Mouse (Mus musculus) retina, postnatal 7 days (tissue): ENCODE data around the gene Pglyrp3.
"Not testable (repeated sequence)": the region's sequence is repeated elsewhere in the genome, so short reads cannot be mapped to it uniquely, and the experiment has no call there.

Source experiments
- DNase-seq: peaks from one replicate; pipeline ENCODE4 v3.0.0-alpha.2; 2012; ENCODE audit warnings: low read depth, low spot score

Gene Pglyrp3

DNA sequence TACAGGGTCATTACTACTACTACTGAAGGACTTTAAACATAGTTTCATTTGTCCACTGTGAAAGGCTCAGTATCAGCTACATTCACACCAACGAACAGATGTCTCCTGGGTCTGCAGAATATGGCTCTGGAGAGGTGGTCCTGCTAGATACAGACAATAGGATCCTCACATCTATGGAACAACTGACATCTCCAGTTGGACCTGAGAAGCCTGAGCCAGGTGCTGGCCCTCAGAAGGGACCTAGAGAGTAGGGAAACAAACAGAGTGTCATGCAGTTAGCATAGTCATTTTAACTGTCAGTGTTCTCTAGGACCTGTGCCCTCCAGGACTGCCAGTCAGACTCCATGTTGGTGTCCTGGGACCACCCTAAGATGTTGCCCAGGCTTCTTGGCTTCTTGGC lies at the start of gene Pglyrp3:
Gene Pglyrp3, plus strand, starts transcription at position 301 of the 400 bp plus-strand sequence.
- DNase-seq: no peak

DNA sequence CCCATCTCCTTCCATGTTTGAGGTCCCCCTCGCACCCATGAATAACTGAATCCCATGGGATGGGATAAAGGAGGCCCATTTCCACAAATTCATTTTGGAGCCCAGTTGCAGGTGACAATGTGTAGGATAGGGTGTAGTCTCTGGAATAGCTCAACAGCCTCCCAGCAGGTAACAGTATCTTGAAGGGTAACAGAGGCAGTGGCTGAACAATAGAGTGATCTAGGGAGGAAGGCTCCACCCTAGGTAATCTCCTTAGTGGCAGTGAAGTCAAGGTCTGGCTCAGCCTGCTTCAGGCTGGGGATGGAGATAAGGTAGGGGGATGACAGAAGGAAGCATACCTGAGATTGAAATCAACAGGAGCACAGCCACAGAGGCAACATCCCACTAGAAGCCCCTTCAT lies 3.4 kb upstream of the Pglyrp3 start:
- DNase-seq: no peak

DNA sequence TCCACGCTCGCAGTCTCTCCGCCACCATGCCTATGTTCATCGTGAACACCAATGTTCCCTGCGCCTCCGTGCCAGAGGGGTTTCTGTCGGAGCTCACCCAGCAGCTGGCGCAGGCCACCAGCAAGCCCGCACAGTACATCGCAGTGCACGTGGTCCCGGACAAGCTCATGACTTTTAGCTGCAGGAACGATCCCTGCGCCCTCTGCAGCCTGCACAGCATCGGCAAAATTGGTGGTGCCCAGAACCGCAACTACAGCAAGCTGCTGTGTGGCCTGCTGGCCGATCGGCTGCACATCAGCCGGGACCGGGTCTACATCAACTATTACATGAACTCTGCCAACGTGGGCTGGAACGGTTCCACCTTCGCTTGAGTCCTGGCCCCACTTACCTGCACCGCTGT lies 10.2 kb downstream of the Pglyrp3 start:
- not testable (repeated sequence) for DNase-seq

DNA sequence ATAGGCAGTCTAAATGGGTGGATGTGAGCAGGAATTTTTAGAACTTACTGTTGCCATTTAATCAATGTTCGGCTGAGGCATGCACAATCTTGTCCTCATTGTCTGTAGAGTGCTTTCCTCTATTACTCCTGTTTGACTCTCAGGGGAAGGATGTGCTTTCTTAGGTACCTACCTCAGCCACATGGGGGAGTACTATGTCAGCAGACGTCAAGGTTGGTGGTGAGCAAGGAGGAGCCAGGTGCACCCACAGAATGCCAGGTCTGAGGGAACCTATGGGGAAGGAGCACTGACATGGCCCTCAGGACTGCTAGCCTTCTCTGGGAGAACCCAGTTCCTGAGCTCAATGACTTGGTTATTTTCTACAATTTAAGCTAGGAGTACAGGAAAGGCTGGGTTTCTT lies 18.8 kb downstream of the Pglyrp3 start:
- no peak for DNase-seq

DNA sequence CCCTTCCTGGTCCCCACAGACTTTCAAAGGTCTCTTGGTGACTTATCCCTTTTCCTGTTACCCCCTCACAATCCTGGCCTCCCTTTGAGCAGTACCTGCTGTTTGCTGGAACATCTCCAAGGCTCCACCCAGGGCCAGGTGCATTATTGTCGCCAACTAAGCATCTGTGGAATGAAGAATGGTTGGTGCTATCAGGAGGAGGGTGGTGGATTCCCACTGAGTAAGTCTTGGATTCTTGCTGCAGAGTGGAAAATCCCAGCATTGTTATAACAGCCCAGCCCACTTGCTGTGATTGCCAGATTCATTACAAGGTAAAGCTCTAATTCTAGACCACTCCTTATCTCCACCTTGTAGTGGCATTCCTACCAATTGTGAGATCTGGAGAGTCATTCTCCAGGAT lies 19.5 kb downstream of the Pglyrp3 start:
- DNase-seq: no peak

- DNase-seq: peak; percentile 6
Observed at GRCm38 (mm10) chr3:92050382-92051054, 36.1 kb downstream of the Pglyrp3 start.

DNA sequence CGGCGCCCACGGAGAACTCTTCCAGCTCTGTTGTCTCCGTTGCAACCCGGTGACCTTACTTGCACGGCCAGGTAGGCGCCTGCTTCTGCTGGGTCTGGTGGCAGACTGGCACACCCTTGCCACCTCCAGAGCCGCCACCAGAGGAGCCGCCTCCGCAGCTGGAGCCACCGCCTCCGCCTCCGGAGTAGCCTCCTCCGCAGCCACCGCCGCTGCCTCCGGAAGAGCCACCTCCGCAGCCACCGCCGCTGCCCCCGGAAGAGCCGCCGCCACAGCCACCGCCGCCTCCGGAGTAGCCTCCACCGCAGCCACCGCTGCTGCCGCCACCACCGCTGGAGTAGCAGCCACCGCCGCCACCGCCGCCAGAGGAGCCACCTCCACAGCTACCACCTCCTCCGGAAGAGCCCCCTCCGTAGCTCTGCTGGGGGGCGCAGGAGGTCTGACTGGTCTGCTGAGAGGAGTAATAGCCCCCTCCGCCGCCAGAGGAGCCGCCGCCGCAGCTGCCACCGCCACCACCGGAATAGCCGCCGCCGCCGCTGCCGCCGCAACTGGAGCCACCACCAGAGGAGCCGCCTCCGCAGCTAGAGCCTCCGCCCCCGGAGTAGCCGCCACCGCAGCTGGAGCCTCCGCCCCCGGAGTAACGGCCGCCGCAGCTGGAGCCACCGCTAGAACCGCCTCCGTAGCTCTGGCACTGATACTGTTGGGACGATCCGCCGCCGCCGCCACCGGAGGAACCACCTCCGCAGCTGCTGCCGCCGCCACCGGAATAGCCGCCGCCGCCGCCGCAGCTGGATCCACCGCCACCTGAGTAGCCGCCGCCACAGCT lies 66.3 kb downstream of the Pglyrp3 start:
- peak; percentile 34 for DNase-seq
